In the genomic region with DNA sequence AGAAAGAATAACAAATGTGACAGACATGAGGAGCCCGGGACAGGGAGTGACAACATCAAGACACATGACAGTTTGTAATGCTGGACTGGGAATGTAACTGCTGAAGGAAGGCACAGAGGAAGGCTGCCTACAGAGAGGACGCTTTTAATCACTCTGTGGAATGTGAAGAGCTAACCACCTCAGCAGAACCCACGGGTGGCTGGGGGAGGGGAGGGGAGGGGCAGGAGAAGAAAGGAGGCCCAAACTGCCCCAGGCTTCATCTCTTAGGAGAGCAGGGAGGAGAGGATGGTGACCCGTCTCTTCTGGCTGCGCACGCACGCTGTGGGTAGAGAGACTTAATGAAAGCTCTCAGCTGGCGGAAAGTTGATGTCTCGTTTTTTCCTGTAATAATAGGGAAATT, we compare ENCODE assay signal across 9 mouse cellular contexts. TPM values are rescaled to one million over a fixed set of nuclear protein-coding genes. Genes with fewer than 3 reads are reported as not detected.
DNase-seq lines count a peak whose midpoint lies in the region; ATAC-seq lines count a peak whose summit lies in the region.
"Had no signal": no experiment of that assay in that cellular context is flagged by ENCODE, and none has a peak within 500 bp of the region (broad histone marks: within the 10 kb centered on the region; RNA-seq: fewer than 3 reads in every experiment).

No protein-coding gene starts in this region.

- peak; percentile 10 for DNase-seq in kidney, postnatal 14 days
- DNase-seq in kidney, adult 18-20 months = no peak
- peak; percentile 64 for DNase-seq in embryonic facial prominence, embryonic 10.5 days (ENCODE audit: low spot score)
- DNase-seq in forelimb bud, embryonic 11.5 days (ENCODE audit: low read depth, low spot score) = peak; percentile 39
- peak; percentile 18 for DNase-seq in neural tube, embryonic 11.5 days (ENCODE audit: low spot score)
- DNase-seq in gastrocnemius, postnatal 25 days = no peak
- no peak for DNase-seq in liver
- DNase-seq: lung, adult 18-20 months had no signal

- H3K4me1 ChIP-seq in embryonic facial prominence, embryonic 10.5 days = peaks cover 8% of the 10 kb centered on the region
- no peaks in the 10 kb centered on the region for H3K4me1 ChIP-seq in neural tube, embryonic 11.5 days (ENCODE audit: control insufficient read depth, insufficient read depth, low read length)

- no peak overlapping the region for H3K4me2 ChIP-seq in neural tube, embryonic 11.5 days (ENCODE audit: low read depth)

- WGBS in embryonic facial prominence, embryonic 10.5 days = 12% methylated on average over 9 of the region's 9 CpGs
- 19% methylated on average over 9 of the region's 9 CpGs for WGBS in neural tube, embryonic 11.5 days

- ATAC-seq in neural tube, embryonic 11.5 days (ENCODE audit: insufficient read depth, low FRiP score, low TSS enrichment) = no peak

- H3K9ac ChIP-seq in neural tube, embryonic 11.5 days (ENCODE audit: low read length) = no peak overlapping the region

- H3K36me3 ChIP-seq in embryonic facial prominence, embryonic 10.5 days (replicated peaks) = no peaks in the 10 kb centered on the region
- no peaks in the 10 kb centered on the region for H3K36me3 ChIP-seq in neural tube, embryonic 11.5 days (ENCODE audit: control insufficient read depth, insufficient read depth, low read length)

- H3K27me3 ChIP-seq in embryonic facial prominence, embryonic 10.5 days (replicated peaks; ENCODE audit: low read depth, poor library complexity, severe bottlenecking) = no peaks in the 10 kb centered on the region
- H3K27me3 ChIP-seq in neural tube, embryonic 11.5 days (ENCODE audit: control insufficient read depth, insufficient read depth, low read length) = no peaks in the 10 kb centered on the region

- H3K9me3 ChIP-seq in embryonic facial prominence, embryonic 10.5 days = no peaks in the 10 kb centered on the region
- H3K9me3 ChIP-seq in neural tube, embryonic 11.5 days (ENCODE audit: control insufficient read depth, low read length) = no peaks in the 10 kb centered on the region

- H3K27ac ChIP-seq in embryonic facial prominence, embryonic 10.5 days (replicated peaks) = no peak overlapping the region
- no peak overlapping the region for H3K27ac ChIP-seq in neural tube, embryonic 11.5 days (ENCODE audit: low read depth, low read length)

- H3K4me3 ChIP-seq in embryonic facial prominence, embryonic 10.5 days = peak overlapping the region; percentile 28; the same call in 1 of the 2 replicates
- H3K4me3 ChIP-seq in neural tube, embryonic 11.5 days (ENCODE audit: low read depth, low read length) = no peak overlapping the region
- H3K4me3 ChIP-seq: erythroblast, embryonic 14.5 days had no signal

RNA-seq across cellular contexts. Expression of gene Fndc3b, which starts 25.1 kb away (rescaled TPM):
- 10.0 and 11.1 TPM in 2 replicates for polyA plus RNA-seq in embryonic facial prominence, embryonic 10.5 days (2016; fragmentation: Nextera tagmentation; extraction: Ambion mirVana)
- polyA plus RNA-seq in neural tube, embryonic 11.5 days (2014; fragmentation: Nextera tagmentation; extraction: Ambion mirVana) = 12.9 TPM in 2 replicates
- total RNA-seq in gastrocnemius, postnatal 25 days (2021) = 10 to 100 TPM; 20.6 to 22.0 TPM

Comparison
In these comparisons a context has a peak if more than half of its experiments do, and no peak if none do; other contexts are left out.
1. DNase-seq: peak in kidney, postnatal 14 days (single experiment), embryonic facial prominence, embryonic 10.5 days (single experiment), forelimb bud, embryonic 11.5 days (single experiment) and neural tube, embryonic 11.5 days (single experiment); none in kidney, adult 18-20 months (single experiment), gastrocnemius, postnatal 25 days (single experiment) and liver (single experiment).